Mouse (Mus musculus): ENCODE results near the gene Rtn1. TPM values are rescaled to one million over a fixed set of nuclear protein-coding genes. Genes with fewer than 3 reads are reported as not detected.

Gene Rtn1
- polyA plus RNA-seq, 1 experiment from 2014 or later, result 1,030 TPM

DNA sequence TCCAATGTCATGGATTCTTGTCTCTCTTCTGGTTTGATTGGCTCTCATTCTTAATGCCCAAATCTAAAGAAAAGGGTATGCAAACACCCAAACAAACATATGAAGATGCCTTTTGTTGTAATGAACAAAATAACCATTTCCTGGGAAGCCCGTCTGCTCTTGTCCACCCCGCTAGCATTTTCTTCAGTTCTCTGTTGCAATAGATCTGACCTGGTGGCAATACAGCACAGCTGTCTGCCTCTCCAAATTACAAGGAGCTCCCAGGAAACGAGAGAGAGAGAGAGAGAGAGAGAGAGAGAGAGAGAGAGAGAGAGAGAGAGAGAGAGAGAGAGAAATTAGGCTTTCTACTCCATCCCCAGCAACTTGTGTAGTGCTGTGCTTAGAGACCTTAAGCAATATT is 42.1 kb downstream of the Rtn1 start:
- Histone ChIP-seq H3K27ac (0 out of 2 replicates have a peak overlapping the region, but pooled peaks have one; percentile 34), H3K9me3 (no peaks in the 10 kb centered on the region), H3K9ac (no peak overlapping the region), H3K4me2 (replicated peaks) (no peak overlapping the region), H3K4me3 (no peak overlapping the region), H3K4me1 (peaks cover 23% of the 10 kb centered on the region), H3K36me3 (no peaks in the 10 kb centered on the region), H3K27me3 (replicated peaks) (no peaks in the 10 kb centered on the region)
- 25% methylated on average over 3 of the region's 3 CpGs for WGBS
- no peak for ATAC-seq (ENCODE audit: low FRiP score, low read depth)

DNA sequence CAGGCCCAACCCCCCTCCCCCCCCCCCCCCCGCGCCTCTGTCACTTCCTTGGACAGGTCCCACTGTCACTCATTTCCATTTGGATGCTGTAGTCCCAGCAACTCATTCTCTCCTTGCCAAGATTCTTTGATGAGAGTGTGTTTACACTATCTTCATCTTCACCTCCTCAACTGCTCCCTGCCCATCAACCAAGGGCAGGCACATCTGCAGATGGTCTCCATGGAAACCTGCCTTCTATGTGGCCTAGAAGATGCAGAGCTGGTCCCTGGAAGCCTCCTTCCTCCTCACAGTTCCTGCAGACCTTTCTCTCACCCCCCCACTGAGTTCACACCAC is 42.8 kb downstream of the Rtn1 start:
- no peak overlapping the region for H3K9ac ChIP-seq

DNA sequence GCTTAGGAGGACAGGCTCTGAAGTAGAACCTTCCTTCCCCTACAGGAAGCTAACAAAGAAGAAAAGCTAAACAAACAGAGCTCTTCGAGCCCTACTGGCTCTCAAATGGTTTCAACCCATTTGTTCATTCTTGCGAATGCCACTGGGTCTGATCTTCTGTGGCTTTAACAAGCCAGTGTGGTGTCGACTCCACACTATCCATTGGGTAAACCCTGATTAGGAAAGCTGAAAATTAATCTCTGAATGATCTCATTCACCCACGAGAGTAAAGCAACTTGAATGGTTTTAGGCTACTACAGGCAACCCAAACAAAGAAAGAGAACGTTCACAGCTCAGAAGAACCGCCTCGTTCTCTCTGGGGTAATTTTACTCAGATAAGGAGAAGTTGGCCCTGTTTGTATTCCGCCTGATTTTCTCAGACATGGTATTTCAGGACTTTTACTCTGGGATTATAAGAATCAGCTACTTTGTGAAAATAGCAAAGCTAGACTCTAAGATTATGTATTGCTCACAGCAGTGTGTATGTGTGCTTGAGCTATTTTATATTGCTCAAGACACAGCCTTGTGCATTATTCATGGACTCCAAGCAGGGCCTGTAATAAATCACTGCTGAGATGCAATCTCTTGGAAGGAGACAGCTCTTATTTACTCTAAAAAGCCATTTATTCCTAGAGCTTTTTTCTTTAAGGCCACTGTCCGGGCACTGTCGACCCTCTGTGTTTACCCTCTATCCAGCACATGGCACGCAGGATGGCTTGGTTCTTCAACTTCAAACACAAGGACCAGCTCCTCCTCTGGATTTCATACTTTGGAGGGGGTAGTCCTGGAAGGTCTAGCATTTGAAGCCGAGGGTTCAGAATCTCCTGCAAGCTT is 43.4 kb downstream of the Rtn1 start:
- 26% methylated on average over 12 of the region's 12 CpGs for WGBS
- Histone ChIP-seq H3K9me3 (no peaks in the 10 kb centered on the region), H3K27ac (peak overlapping the region; percentile 34; the same call in 1 of the 2 replicates), H3K4me1 (peaks cover 23% of the 10 kb centered on the region), H3K9ac (no peak overlapping the region), H3K4me2 (replicated peaks) (peak overlapping the region; percentile 24), H3K27me3 (replicated peaks) (no peaks in the 10 kb centered on the region), H3K36me3 (no peaks in the 10 kb centered on the region), H3K4me3 (no peak overlapping the region)
- ATAC-seq (ENCODE audit: low FRiP score, low read depth), result peak; percentile 84

More for the DNA sequence above, 42.8 kb downstream of the Rtn1 start:
- peak overlapping the region; percentile 24 for H3K4me2 ChIP-seq (replicated peaks)
- no peaks in the 10 kb centered on the region for H3K27me3 ChIP-seq (replicated peaks)
- no peak overlapping the region for H3K4me3 ChIP-seq
- peak overlapping the region; percentile 34; the same call in 1 of the 2 replicates for H3K27ac ChIP-seq
- peak; percentile 59 for ATAC-seq (ENCODE audit: low FRiP score, low read depth)
- no peaks in the 10 kb centered on the region for H3K9me3 ChIP-seq
- 38% methylated on average over 2 of the region's 2 CpGs for WGBS
- no peaks in the 10 kb centered on the region for H3K36me3 ChIP-seq
- peaks cover 23% of the 10 kb centered on the region for H3K4me1 ChIP-seq

DNA sequence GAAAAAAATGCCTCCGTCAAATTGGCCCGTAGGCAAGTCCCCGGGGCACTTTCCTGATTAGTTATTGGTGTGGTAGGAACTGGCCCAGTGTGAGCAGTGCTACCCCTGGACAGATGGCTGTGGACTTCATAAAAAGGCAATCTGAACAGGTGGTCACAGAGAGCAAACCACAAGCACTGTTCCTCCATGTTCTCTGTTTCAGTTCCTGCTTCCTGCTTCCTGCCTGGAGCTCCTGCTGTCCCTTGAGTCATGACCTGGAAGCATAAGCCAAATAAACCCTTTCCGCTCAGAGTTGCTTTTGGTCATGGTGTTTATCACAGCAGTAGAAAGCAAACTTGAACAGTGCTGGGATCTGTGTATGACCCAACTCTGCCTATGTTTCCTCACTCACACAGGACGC is 44.3 kb downstream of the Rtn1 start:
- H3K36me3 ChIP-seq, result no peaks in the 10 kb centered on the region
- no peaks in the 10 kb centered on the region for H3K27me3 ChIP-seq (replicated peaks)
- H3K4me2 ChIP-seq (replicated peaks), result no peak overlapping the region
- no peak overlapping the region for H3K4me3 ChIP-seq
- ATAC-seq (ENCODE audit: low FRiP score, low read depth), result no peak
- H3K27ac ChIP-seq, result no peak overlapping the region
- H3K4me1 ChIP-seq, result peaks cover 23% of the 10 kb centered on the region
- H3K9me3 ChIP-seq, result no peaks in the 10 kb centered on the region
- WGBS, result 79% methylated on average over 5 of the region's 5 CpGs
- no peak overlapping the region for H3K9ac ChIP-seq

DNA sequence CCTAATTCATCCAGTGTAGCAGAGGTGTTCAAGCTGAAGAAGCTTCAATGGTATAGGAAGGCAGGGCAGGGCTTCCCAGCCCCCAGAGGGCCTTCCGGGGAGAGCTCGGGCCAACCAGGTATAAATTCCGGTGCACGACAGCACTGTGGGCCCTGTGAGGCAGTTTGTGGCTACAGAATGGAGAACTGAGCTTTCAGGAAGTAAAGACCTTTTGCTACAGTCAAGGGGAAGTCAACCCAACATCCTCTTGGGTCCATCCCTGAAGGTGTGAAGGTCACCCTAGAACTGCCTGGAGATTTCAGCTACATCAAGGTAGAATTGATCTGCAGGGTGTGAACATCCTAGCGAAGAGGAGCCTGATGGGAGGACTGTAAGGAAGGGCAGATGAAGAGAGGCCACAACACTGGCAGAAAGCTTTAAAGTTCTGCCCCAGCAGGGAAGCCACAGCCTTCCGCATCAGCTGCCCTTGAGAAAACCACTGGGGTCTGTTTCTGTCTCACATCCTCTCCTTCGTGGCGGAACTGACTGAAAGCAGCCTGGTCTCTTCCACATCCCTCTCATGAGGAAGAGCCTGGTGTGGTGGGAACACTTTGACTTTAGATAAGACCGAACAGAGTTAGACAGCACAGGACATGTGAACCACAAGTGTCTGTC is 47.0 kb downstream of the Rtn1 start:
- Histone ChIP-seq H3K9me3 (no peaks in the 10 kb centered on the region), H3K36me3 (no peaks in the 10 kb centered on the region), H3K27ac (no peak overlapping the region), H3K4me3 (no peak overlapping the region), H3K4me2 (replicated peaks) (no peak overlapping the region), H3K9ac (no peak overlapping the region), H3K4me1 (peaks cover 23% of the 10 kb centered on the region), H3K27me3 (replicated peaks) (no peaks in the 10 kb centered on the region)
- ATAC-seq (ENCODE audit: low FRiP score, low read depth), result no peak
- WGBS, result 67% methylated on average over 9 of the region's 9 CpGs

DNA sequence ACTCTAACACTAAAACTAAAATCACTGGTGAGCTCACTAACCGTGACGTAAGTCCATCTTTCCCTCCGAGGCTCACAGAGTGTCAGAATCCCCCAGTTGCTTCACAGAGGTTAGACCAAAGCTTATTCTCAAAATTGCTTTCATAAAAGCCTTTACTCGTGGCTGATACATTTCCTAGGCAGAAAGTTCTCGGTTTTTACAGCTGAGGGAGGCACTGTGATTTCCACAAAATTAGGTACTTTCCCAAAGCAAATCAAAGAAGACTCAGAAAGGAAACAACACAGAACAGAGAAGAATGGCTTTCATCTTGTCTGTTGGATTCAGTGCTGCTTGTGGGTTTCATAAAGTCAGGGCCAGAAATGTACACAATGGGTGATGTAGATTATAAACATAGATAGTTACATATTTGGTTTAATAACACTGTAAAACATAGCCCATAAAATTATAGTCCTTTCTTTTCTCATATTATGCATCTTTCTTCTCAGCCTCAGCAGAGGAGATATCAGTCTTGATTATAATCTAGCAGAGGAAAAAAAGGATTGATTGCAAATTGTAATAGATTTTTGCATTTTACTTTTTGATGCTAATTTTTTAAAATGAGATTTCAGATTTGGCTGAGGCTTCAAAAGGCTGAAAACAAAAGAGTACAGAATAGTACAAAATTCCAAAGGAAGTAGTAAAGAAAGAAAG is 47.8 kb downstream of the Rtn1 start:
- peaks cover 15% of the 10 kb centered on the region for H3K4me1 ChIP-seq
- no peaks in the 10 kb centered on the region for H3K27me3 ChIP-seq (replicated peaks)
- no peak overlapping the region for H3K4me3 ChIP-seq
- H3K36me3 ChIP-seq, result no peaks in the 10 kb centered on the region
- no peak overlapping the region for H3K4me2 ChIP-seq (replicated peaks)
- no peak overlapping the region for H3K9ac ChIP-seq
- H3K9me3 ChIP-seq, result no peaks in the 10 kb centered on the region
- no peak for ATAC-seq (ENCODE audit: low FRiP score, low read depth)
- H3K27ac ChIP-seq, result no peak overlapping the region
- WGBS, result 77% methylated on average over 5 of the region's 5 CpGs

DNA sequence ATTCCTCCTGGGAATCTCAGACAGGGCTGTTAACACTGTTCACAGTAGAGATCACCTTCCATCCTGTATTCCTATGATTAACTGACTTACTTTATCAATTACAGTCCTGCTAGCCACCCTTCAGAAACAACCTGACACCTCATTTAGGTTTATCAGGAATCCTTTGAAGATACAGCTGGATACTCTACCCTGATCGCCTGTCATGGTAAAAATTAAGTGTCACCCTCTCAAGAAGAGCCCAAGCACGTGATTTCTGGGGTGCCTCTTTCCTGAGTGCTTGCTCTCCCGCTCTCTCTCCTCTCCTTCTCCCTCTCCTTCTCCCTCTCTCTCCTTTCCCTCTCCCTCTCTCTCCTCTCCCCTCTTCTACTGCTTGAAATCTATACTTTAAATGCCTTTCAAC is 49.0 kb downstream of the Rtn1 start:
- peaks cover 4% of the 10 kb centered on the region; the same call in 1 of the 2 replicates for H3K4me1 ChIP-seq

DNA sequence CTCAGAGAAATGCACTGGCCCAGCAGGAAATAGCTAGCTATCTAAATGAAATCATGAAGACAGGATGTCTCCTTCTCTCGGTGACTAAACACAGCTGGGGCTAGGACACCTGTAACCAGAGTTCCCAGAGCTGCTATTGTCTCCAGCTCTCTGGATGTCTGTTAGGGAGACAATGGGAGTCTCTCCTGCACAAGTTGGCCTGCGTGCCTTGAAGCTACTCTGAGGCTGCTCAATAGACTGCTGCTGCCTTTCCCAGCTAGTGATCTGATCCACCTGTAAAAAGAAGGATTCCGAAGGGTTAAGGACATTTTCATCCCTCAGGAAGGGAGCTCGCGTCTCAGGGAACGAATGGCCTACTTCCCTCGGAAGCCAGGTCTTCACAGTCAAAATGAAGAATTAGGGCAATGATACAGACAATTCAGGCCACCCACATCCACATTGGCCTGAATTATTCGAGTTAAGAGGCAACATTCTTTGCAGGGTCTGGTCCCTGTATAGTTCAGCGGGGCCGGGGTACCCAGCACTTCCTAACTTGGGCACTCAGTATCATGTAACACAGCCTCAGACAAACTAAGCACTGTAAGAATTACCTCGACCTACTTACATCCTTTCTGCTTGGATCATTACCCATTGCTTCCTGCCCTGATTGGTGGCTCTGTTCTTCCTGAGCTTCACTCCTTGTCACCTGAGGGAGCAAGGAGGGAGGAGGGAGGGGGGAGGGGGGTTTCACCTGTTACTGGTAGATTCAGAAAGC is 51.0 kb downstream of the Rtn1 start:
- Histone ChIP-seq H3K27ac (no peak overlapping the region), H3K36me3 (no peaks in the 10 kb centered on the region), H3K4me3 (no peak overlapping the region), H3K27me3 (replicated peaks) (no peaks in the 10 kb centered on the region), H3K4me2 (replicated peaks) (no peak overlapping the region), H3K9ac (no peak overlapping the region), H3K4me1 (0 out of 2 replicates have a peak, but pooled peaks cover 3% of the 10 kb centered on the region), H3K9me3 (no peaks in the 10 kb centered on the region)
- 46% methylated on average over 11 of the region's 11 CpGs for WGBS
- no peak for ATAC-seq (ENCODE audit: low FRiP score, low read depth)

More for the DNA sequence above, 49.0 kb downstream of the Rtn1 start:
- WGBS, result 72% methylated on average over 3 of the region's 3 CpGs
- ATAC-seq (ENCODE audit: low FRiP score, low read depth), result no peak
- H3K4me2 ChIP-seq (replicated peaks), result no peak overlapping the region
- H3K9me3 ChIP-seq, result no peaks in the 10 kb centered on the region
- no peak overlapping the region for H3K9ac ChIP-seq
- H3K4me3 ChIP-seq, result no peak overlapping the region
- no peaks in the 10 kb centered on the region for H3K27me3 ChIP-seq (replicated peaks)
- no peaks in the 10 kb centered on the region for H3K36me3 ChIP-seq
- H3K27ac ChIP-seq, result no peak overlapping the region

DNA sequence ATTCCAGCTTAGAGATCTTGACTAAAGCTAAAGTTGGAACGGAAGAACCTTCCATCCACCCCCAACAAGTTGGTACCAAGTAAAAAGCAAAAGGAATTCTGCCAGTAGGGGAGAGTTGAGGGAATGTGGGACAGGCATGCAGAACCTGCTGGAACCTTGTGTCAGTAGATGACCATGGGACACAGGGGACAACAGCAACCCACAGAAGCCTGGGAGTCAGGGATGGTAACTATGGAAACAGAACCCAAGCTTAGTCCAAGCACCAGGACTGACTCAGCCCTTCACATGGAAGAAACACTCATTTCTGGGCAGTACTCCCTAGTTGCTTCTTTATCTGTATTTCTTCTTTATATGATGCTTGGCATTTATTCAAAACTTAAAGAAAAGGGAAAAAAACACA is 54.6 kb downstream of the Rtn1 start:
- Histone ChIP-seq H3K4me3 (no peak overlapping the region), H3K9me3 (no peaks in the 10 kb centered on the region), H3K4me2 (replicated peaks) (no peak overlapping the region), H3K27ac (no peak overlapping the region), H3K4me1 (0 out of 2 replicates have a peak, but pooled peaks cover 5% of the 10 kb centered on the region), H3K36me3 (no peaks in the 10 kb centered on the region), H3K27me3 (replicated peaks) (no peaks in the 10 kb centered on the region), H3K9ac (no peak overlapping the region)
- WGBS, result 92% methylated on average over 1 of the region's 1 CpGs
- ATAC-seq (ENCODE audit: low FRiP score, low read depth), result no peak

DNA sequence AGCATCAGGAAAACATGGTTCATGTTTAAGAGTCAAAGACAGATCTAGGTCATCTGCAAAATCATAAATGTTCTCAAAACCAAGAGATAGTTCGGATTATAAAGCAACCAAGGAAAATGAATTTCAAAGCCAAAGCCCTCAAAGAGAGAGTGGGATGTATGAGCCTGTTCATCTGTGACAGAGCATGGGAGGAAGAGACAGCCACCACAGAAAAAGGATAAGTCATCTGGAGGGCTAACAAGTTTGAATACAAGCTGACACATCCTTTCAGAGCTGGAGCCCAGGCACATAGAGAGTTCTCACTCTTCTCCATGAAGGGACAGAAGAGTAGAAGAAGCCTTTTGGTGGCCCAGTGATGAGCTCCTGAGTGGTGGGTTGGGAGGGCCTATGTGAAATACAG is 55.3 kb downstream of the Rtn1 start:
- Histone ChIP-seq H3K9ac (no peak overlapping the region), H3K27ac (no peak overlapping the region), H3K36me3 (no peaks in the 10 kb centered on the region), H3K4me2 (replicated peaks) (no peak overlapping the region), H3K27me3 (replicated peaks) (no peaks in the 10 kb centered on the region), H3K4me3 (no peak overlapping the region), H3K4me1 (0 out of 2 replicates have a peak, but pooled peaks cover 5% of the 10 kb centered on the region), H3K9me3 (no peaks in the 10 kb centered on the region)
- ATAC-seq (ENCODE audit: low FRiP score, low read depth), result no peak
- 94% methylated on average over 1 of the region's 1 CpGs for WGBS

DNA sequence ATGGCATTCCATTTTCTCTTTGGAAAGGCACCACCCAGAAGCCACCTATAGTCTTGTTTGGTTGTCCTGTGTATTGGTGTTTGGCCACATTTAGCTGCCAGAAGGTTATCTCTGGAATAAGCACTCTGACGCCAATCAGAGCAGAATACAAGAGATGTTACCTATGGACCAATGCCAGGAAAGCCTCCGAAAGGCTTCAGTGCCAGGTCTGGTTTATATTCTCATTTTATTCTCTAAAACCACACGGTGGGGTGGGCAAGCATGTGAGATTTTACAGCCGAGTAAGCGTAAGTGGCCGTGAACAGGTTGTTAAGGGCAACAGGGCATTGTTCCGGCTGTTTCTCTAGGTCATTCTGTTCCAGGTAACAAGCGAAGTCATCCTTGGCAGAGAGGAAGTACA is 60.3 kb downstream of the Rtn1 start:
- Histone ChIP-seq H3K9ac (no peak overlapping the region), H3K4me2 (replicated peaks) (no peak overlapping the region), H3K27me3 (replicated peaks) (no peaks in the 10 kb centered on the region), H3K4me3 (no peak overlapping the region), H3K36me3 (no peaks in the 10 kb centered on the region), H3K27ac (no peak overlapping the region), H3K4me1 (0 out of 2 replicates have a peak, but pooled peaks cover 2% of the 10 kb centered on the region), H3K9me3 (no peaks in the 10 kb centered on the region)
- 82% methylated on average over 8 of the region's 8 CpGs for WGBS
- no peak for ATAC-seq (ENCODE audit: low FRiP score, low read depth)

Measured in neural tube, embryonic 12.5 days (tissue).